In genomic region chr4:130745561-130746306, GRCm38 (mm10) we compare ENCODE assay signal across 9 mouse cellular contexts. TPM values are rescaled to one million over a fixed set of nuclear protein-coding genes. Genes with fewer than 3 reads are reported as not detected.
DNase-seq lines count a peak whose midpoint lies in the region; ATAC-seq lines count a peak whose summit lies in the region.
"Had no signal": no experiment of that assay in that cellular context is flagged by ENCODE, and none has a peak within 500 bp of the region (broad histone marks: within the 10 kb centered on the region; RNA-seq: fewer than 3 reads in every experiment).

No protein-coding gene starts in this region.

- peaks cover 97% of the 10 kb centered on the region for H3K36me3 ChIP-seq in embryonic facial prominence, embryonic 13.5 days
- peaks cover 100% of the 10 kb centered on the region for H3K36me3 ChIP-seq in embryonic facial prominence, embryonic 10.5 days (replicated peaks)

- no peak overlapping the region for H3K4me2 ChIP-seq in embryonic facial prominence, embryonic 13.5 days
- H3K4me2 ChIP-seq: lung, embryonic 15.5 days had no signal

- H3K27me3 ChIP-seq in embryonic facial prominence, embryonic 13.5 days, result no peaks in the 10 kb centered on the region
- H3K27me3 ChIP-seq in embryonic facial prominence, embryonic 10.5 days (replicated peaks; ENCODE audit: low read depth, poor library complexity, severe bottlenecking), result no peaks in the 10 kb centered on the region
- H3K27me3 ChIP-seq: lung, embryonic 15.5 days had no signal

- H3K9ac ChIP-seq in embryonic facial prominence, embryonic 13.5 days, result no peak overlapping the region
- H3K9ac ChIP-seq: lung, embryonic 15.5 days had no signal

- no peaks in the 10 kb centered on the region for H3K9me3 ChIP-seq in embryonic facial prominence, embryonic 13.5 days
- H3K9me3 ChIP-seq in embryonic facial prominence, embryonic 10.5 days, result no peaks in the 10 kb centered on the region
- H3K9me3 ChIP-seq: lung, embryonic 15.5 days had no signal

- WGBS in embryonic facial prominence, embryonic 13.5 days, result 55% methylated on average over 5 of the region's 5 CpGs
- 82% methylated on average over 5 of the region's 5 CpGs for WGBS in embryonic facial prominence, embryonic 10.5 days

- no peak overlapping the region for H3K4me3 ChIP-seq in embryonic facial prominence, embryonic 13.5 days
- H3K4me3 ChIP-seq in embryonic facial prominence, embryonic 10.5 days, result no peak overlapping the region
- H3K4me3 ChIP-seq: lung, embryonic 15.5 days had no signal

- ATAC-seq in embryonic facial prominence, embryonic 13.5 days (ENCODE audit: insufficient number of reproducible peaks, insufficient read depth, low FRiP score, low TSS enrichment, low read depth), result no peak

- intact Hi-C loops in left cerebral cortex, postnatal 10 days (cut with DNase I), result no loop called here

- DNase-seq in embryonic facial prominence, embryonic 10.5 days (ENCODE audit: low spot score), result no peak
- DNase-seq in NIH3T3 (ENCODE audit: low read depth), result peak; percentile 73
- peak; percentile 46 to 68 for DNase-seq in frontal cortex, postnatal 14 days (ENCODE audit: low spot score in 2 of 2)
- peak; percentile 45 to 79 for DNase-seq in left cerebral cortex, postnatal 10 days (ENCODE audit: extremely low spot score in 1 of 2, low spot score in 2 of 2)
- DNase-seq in spleen, postnatal 36 days (ENCODE audit: low spot score in 2 of 2), result no peak
- DNase-seq in cerebellum, postnatal 36 days, result no peak
- DNase-seq in thymus, postnatal 10 days (ENCODE audit: low spot score in 2 of 2), result no peak

- peaks cover 14% of the 10 kb centered on the region for H3K4me1 ChIP-seq in embryonic facial prominence, embryonic 13.5 days
- H3K4me1 ChIP-seq in embryonic facial prominence, embryonic 10.5 days, result no peaks in the 10 kb centered on the region
- H3K4me1 ChIP-seq: lung, embryonic 15.5 days had no signal

- peak overlapping the region; percentile 58; the same call in 1 of the 2 replicates for H3K27ac ChIP-seq in embryonic facial prominence, embryonic 13.5 days
- no peak overlapping the region for H3K27ac ChIP-seq in embryonic facial prominence, embryonic 10.5 days (replicated peaks)
- H3K27ac ChIP-seq: lung, embryonic 15.5 days had no signal

RNA-seq across cellular contexts. Expression of gene Sdc3, which starts 46.6 kb away (rescaled TPM):
- 32.7 and 34.6 TPM in 2 replicates for polyA plus RNA-seq in embryonic facial prominence, embryonic 13.5 days (2015; fragmentation: Nextera tagmentation; extraction: Ambion mirVana)
- 31.9 and 32.8 TPM in 2 replicates for polyA plus RNA-seq in embryonic facial prominence, embryonic 10.5 days (2016; fragmentation: Nextera tagmentation; extraction: Ambion mirVana)
- 100 to 1,000 TPM; 385 to 392 TPM for total RNA-seq in left cerebral cortex, postnatal 10 days (2021)

Comparison
In these comparisons a context has a peak if more than half of its experiments do, and no peak if none do; other contexts are left out.
1. DNase-seq: peak in NIH3T3 (single experiment), frontal cortex, postnatal 14 days (2 of 2) and left cerebral cortex, postnatal 10 days (2 of 2); none in embryonic facial prominence, embryonic 10.5 days (single experiment), spleen, postnatal 36 days (0 of 2), cerebellum, postnatal 36 days (0 of 2) and thymus, postnatal 10 days (0 of 2).